Mouse (Mus musculus): ENCODE data around the gene Serpinb13. TPM values are rescaled to one million over a fixed set of nuclear protein-coding genes. Genes with fewer than 3 reads are reported as not detected.

The Serpinb13 gene
- not detected in 2 replicates for polyA plus RNA-seq (2014; fragmentation: Nextera tagmentation; extraction: Ambion mirVana)

DNA sequence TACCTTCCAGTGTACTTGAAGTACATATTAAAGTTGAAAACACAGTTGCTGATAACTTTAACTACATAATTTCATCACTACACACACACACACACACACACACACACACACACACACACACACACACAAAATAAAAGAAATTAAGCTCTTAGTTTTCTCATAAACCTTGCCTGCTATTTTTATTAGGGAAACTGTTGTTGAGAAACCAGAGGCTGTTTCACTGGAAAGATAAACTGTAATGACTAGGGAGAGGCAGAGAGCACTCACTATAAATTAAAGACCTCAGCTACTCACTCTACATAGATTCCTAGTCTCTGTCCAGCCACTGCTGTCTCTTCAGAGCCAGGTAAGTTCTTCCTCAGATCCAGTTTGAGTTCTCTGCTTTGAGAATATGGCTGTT is at the start of gene Serpinb13:
Gene Serpinb13 (plus strand): TSS at position 301 of the 400 bp plus-strand sequence.
- Histone ChIP-seq H3K9ac (replicated peaks; ENCODE audit: low read depth, low read length) (no peak within 1 kb of the TSS), H3K27ac (ENCODE audit: low read length) (no peak within 1 kb of the TSS), H3K36me3 (ENCODE audit: control insufficient read depth, insufficient read depth, low read length) (no peaks in the 10 kb centered on the region), H3K9me3 (ENCODE audit: control insufficient read depth, low read depth, low read length) (no peaks in the 10 kb centered on the region), H3K4me3 (ENCODE audit: low read depth, low read length) (no peak within 1 kb of the TSS), H3K4me1 (ENCODE audit: control insufficient read depth, insufficient read depth, low read length) (no peaks in the 10 kb centered on the region), H3K4me2 (replicated peaks; ENCODE audit: low read depth, low read length) (no peak within 1 kb of the TSS), H3K27me3 (ENCODE audit: control insufficient read depth, insufficient read depth, low read length) (no peaks in the 10 kb centered on the region)
- no peak for ATAC-seq (ENCODE audit: insufficient number of reproducible peaks, insufficient read depth, low FRiP score, low read depth)

GRCm38 (mm10) chr1:106931954-106932353 is 48.8 kb upstream of the Serpinb13 start:
- WGBS, result 79% methylated on average over 4 of the region's 4 CpGs
- H3K4me1 ChIP-seq (ENCODE audit: control insufficient read depth, insufficient read depth, low read length), result no peaks in the 10 kb centered on the region
- H3K36me3 ChIP-seq (ENCODE audit: control insufficient read depth, insufficient read depth, low read length), result no peaks in the 10 kb centered on the region
- H3K4me2 ChIP-seq (replicated peaks; ENCODE audit: low read depth, low read length), result no peak overlapping the region
- H3K27ac ChIP-seq (ENCODE audit: low read length), result no peak overlapping the region
- no peak overlapping the region for H3K4me3 ChIP-seq (ENCODE audit: low read depth, low read length)
- ATAC-seq (ENCODE audit: insufficient number of reproducible peaks, insufficient read depth, low FRiP score, low read depth), result no peak
- no peak overlapping the region for H3K9ac ChIP-seq (replicated peaks; ENCODE audit: low read depth, low read length)
- no peaks in the 10 kb centered on the region for H3K9me3 ChIP-seq (ENCODE audit: control insufficient read depth, low read depth, low read length)
- H3K27me3 ChIP-seq (ENCODE audit: control insufficient read depth, insufficient read depth, low read length), result no peaks in the 10 kb centered on the region

GRCm38 (mm10) chr1:106933658-106934057 is 47.1 kb upstream of the Serpinb13 start:
- ATAC-seq (ENCODE audit: insufficient number of reproducible peaks, insufficient read depth, low FRiP score, low read depth), result no peak
- Histone ChIP-seq H3K9ac (replicated peaks; ENCODE audit: low read depth, low read length) (no peak overlapping the region), H3K27ac (ENCODE audit: low read length) (no peak overlapping the region), H3K27me3 (ENCODE audit: control insufficient read depth, insufficient read depth, low read length) (no peaks in the 10 kb centered on the region), H3K9me3 (ENCODE audit: control insufficient read depth, low read depth, low read length) (no peaks in the 10 kb centered on the region), H3K4me1 (ENCODE audit: control insufficient read depth, insufficient read depth, low read length) (no peaks in the 10 kb centered on the region), H3K4me3 (ENCODE audit: low read depth, low read length) (no peak overlapping the region), H3K4me2 (replicated peaks; ENCODE audit: low read depth, low read length) (no peak overlapping the region), H3K36me3 (ENCODE audit: control insufficient read depth, insufficient read depth, low read length) (no peaks in the 10 kb centered on the region)

DNA sequence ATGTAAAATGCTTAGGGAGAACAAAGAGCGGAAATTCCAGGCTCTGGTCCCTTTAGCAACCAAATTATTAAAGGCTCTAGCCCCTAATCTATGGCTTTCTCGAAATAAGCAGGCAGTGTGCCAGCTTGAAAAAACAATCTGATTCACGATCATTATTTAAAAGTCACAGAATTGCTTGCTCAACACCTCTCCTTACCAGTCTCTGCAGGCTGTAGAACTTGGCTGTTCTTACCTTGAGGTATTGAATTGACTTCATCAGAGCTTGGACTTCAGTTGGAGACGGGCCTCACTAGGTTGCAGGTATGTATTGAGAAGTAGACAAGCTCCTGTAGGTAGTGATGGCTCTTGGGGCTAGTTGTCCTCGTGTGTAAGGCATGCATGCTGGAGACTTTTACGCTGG is 46.5 kb upstream of the Serpinb13 start, which contains the start of gene Serpinb12:
Gene Serpinb12 (plus strand): TSS at position 185 of the 400 bp plus-strand sequence.
- Histone ChIP-seq H3K36me3 (ENCODE audit: control insufficient read depth, insufficient read depth, low read length) (no peaks in the 10 kb centered on the region), H3K4me1 (ENCODE audit: control insufficient read depth, insufficient read depth, low read length) (no peaks in the 10 kb centered on the region), H3K4me3 (ENCODE audit: low read depth, low read length) (no peak within 1 kb of the TSS), H3K4me2 (replicated peaks; ENCODE audit: low read depth, low read length) (no peak within 1 kb of the TSS), H3K27me3 (ENCODE audit: control insufficient read depth, insufficient read depth, low read length) (no peaks in the 10 kb centered on the region), H3K9me3 (ENCODE audit: control insufficient read depth, low read depth, low read length) (no peaks in the 10 kb centered on the region), H3K9ac (replicated peaks; ENCODE audit: low read depth, low read length) (no peak within 1 kb of the TSS), H3K27ac (ENCODE audit: low read length) (no peak within 1 kb of the TSS)
- ATAC-seq (ENCODE audit: insufficient number of reproducible peaks, insufficient read depth, low FRiP score, low read depth), result no peak
- 77% methylated on average over 6 of the region's 6 CpGs for WGBS

GRCm38 (mm10) chr1:106947217-106947616 is 33.6 kb upstream of the Serpinb13 start:
- H3K36me3 ChIP-seq (ENCODE audit: control insufficient read depth, insufficient read depth, low read length), result no peaks in the 10 kb centered on the region
- no peak overlapping the region for H3K4me2 ChIP-seq (replicated peaks; ENCODE audit: low read depth, low read length)
- no peak for ATAC-seq (ENCODE audit: insufficient number of reproducible peaks, insufficient read depth, low FRiP score, low read depth)
- no peak overlapping the region for H3K4me3 ChIP-seq (ENCODE audit: low read depth, low read length)
- H3K9ac ChIP-seq (replicated peaks; ENCODE audit: low read depth, low read length), result no peak overlapping the region
- H3K4me1 ChIP-seq (ENCODE audit: control insufficient read depth, insufficient read depth, low read length), result no peaks in the 10 kb centered on the region
- no peaks in the 10 kb centered on the region for H3K9me3 ChIP-seq (ENCODE audit: control insufficient read depth, low read depth, low read length)
- no peak overlapping the region for H3K27ac ChIP-seq (ENCODE audit: low read length)
- H3K27me3 ChIP-seq (ENCODE audit: control insufficient read depth, insufficient read depth, low read length), result no peaks in the 10 kb centered on the region
- WGBS, result 80% methylated on average over 1 of the region's 1 CpGs

- no peak overlapping the region for H3K4me3 ChIP-seq (ENCODE audit: low read depth, low read length)
- no peaks in the 10 kb centered on the region for H3K27me3 ChIP-seq (ENCODE audit: control insufficient read depth, insufficient read depth, low read length)
- no peaks in the 10 kb centered on the region for H3K36me3 ChIP-seq (ENCODE audit: control insufficient read depth, insufficient read depth, low read length)
- no peak overlapping the region for H3K9ac ChIP-seq (replicated peaks; ENCODE audit: low read depth, low read length)
- H3K27ac ChIP-seq (ENCODE audit: low read length), result no peak overlapping the region
- ATAC-seq (ENCODE audit: insufficient number of reproducible peaks, insufficient read depth, low FRiP score, low read depth), result no peak
- 75% methylated on average over 3 of the region's 3 CpGs for WGBS
- no peaks in the 10 kb centered on the region for H3K4me1 ChIP-seq (ENCODE audit: control insufficient read depth, insufficient read depth, low read length)
- H3K4me2 ChIP-seq (replicated peaks; ENCODE audit: low read depth, low read length), result no peak overlapping the region
- H3K9me3 ChIP-seq (ENCODE audit: control insufficient read depth, low read depth, low read length), result no peaks in the 10 kb centered on the region
Observed at GRCm38 (mm10) chr1:106959981-106960380, 20.8 kb upstream of the Serpinb13 start.

GRCm38 (mm10) chr1:106961023-106961422 is 19.8 kb upstream of the Serpinb13 start:
- no peaks in the 10 kb centered on the region for H3K36me3 ChIP-seq (ENCODE audit: control insufficient read depth, insufficient read depth, low read length)
- H3K4me1 ChIP-seq (ENCODE audit: control insufficient read depth, insufficient read depth, low read length), result no peaks in the 10 kb centered on the region
- H3K4me3 ChIP-seq (ENCODE audit: low read depth, low read length), result no peak overlapping the region
- H3K27me3 ChIP-seq (ENCODE audit: control insufficient read depth, insufficient read depth, low read length), result no peaks in the 10 kb centered on the region
- H3K27ac ChIP-seq (ENCODE audit: low read length), result no peak overlapping the region
- no peak for ATAC-seq (ENCODE audit: insufficient number of reproducible peaks, insufficient read depth, low FRiP score, low read depth)
- WGBS, result 44% methylated on average over 3 of the region's 3 CpGs
- no peaks in the 10 kb centered on the region for H3K9me3 ChIP-seq (ENCODE audit: control insufficient read depth, low read depth, low read length)
- H3K9ac ChIP-seq (replicated peaks; ENCODE audit: low read depth, low read length), result no peak overlapping the region
- no peak overlapping the region for H3K4me2 ChIP-seq (replicated peaks; ENCODE audit: low read depth, low read length)

GRCm38 (mm10) chr1:106983092-106983491 is 2.3 kb downstream of the Serpinb13 start:
- no peaks in the 10 kb centered on the region for H3K4me1 ChIP-seq (ENCODE audit: control insufficient read depth, insufficient read depth, low read length)
- H3K4me2 ChIP-seq (replicated peaks; ENCODE audit: low read depth, low read length), result no peak overlapping the region
- WGBS, result 88% methylated on average over 1 of the region's 1 CpGs
- ATAC-seq (ENCODE audit: insufficient number of reproducible peaks, insufficient read depth, low FRiP score, low read depth), result no peak
- no peaks in the 10 kb centered on the region for H3K36me3 ChIP-seq (ENCODE audit: control insufficient read depth, insufficient read depth, low read length)
- H3K4me3 ChIP-seq (ENCODE audit: low read depth, low read length), result no peak overlapping the region
- no peak overlapping the region for H3K27ac ChIP-seq (ENCODE audit: low read length)
- H3K27me3 ChIP-seq (ENCODE audit: control insufficient read depth, insufficient read depth, low read length), result no peaks in the 10 kb centered on the region
- no peaks in the 10 kb centered on the region for H3K9me3 ChIP-seq (ENCODE audit: control insufficient read depth, low read depth, low read length)
- H3K9ac ChIP-seq (replicated peaks; ENCODE audit: low read depth, low read length), result no peak overlapping the region

- Histone ChIP-seq H3K9ac (replicated peaks; ENCODE audit: low read depth, low read length) (no peak overlapping the region), H3K27ac (ENCODE audit: low read length) (no peak overlapping the region), H3K27me3 (ENCODE audit: control insufficient read depth, insufficient read depth, low read length) (no peaks in the 10 kb centered on the region), H3K4me1 (ENCODE audit: control insufficient read depth, insufficient read depth, low read length) (no peaks in the 10 kb centered on the region), H3K4me2 (replicated peaks; ENCODE audit: low read depth, low read length) (no peak overlapping the region), H3K4me3 (ENCODE audit: low read depth, low read length) (no peak overlapping the region), H3K9me3 (ENCODE audit: control insufficient read depth, low read depth, low read length) (no peaks in the 10 kb centered on the region), H3K36me3 (ENCODE audit: control insufficient read depth, insufficient read depth, low read length) (no peaks in the 10 kb centered on the region)
- WGBS, result 68% methylated on average over 2 of the region's 2 CpGs
- no peak for ATAC-seq (ENCODE audit: insufficient number of reproducible peaks, insufficient read depth, low FRiP score, low read depth)
Observed at GRCm38 (mm10) chr1:106983865-106984264, 3.1 kb downstream of the Serpinb13 start.

Data from stomach, embryonic 14.5 days (tissue).